Mouse (Mus musculus): ENCODE data around the gene Gm10160. TPM values are rescaled to one million over a fixed set of nuclear protein-coding genes. Genes with fewer than 3 reads are reported as not detected.
"Not testable (repeated sequence)": the region's sequence is repeated elsewhere in the genome, so short reads cannot be mapped to it uniquely, and the experiment has no call there.

The Gm10160 gene
- polyA plus RNA-seq, 1 experiment, result not detected

DNA sequence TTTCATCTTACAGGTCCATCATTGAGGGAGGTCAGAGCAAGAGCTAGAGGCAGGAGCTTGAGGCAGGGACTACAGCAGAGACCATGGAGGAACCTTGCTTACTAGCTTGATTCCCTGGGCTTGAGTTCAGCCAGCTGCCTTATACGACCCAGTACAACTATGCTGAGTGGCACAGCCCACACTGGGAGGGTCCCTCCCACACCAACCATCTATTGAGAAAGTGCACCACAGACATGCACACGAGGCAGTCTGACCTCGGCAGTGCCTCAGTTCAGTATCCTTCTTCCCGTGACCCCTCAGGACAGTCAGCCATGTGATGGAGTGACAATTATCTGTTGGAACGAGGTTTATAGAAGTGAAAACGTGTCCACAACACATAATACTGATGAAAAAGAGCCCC is 15.8 kb downstream of the Gm10160 start:
- Histone ChIP-seq H3K9me3 (peaks cover 3% of the 10 kb centered on the region; the same call in 1 of the 2 replicates), H3K27me3 (replicated peaks) (peaks cover 12% of the 10 kb centered on the region), H3K36me3 (replicated peaks; ENCODE audit: low read length) (no peaks in the 10 kb centered on the region), H3K4me1 (peaks cover 17% of the 10 kb centered on the region), H3K4me3 (replicated peaks) (no peak overlapping the region)
- no peak for TF ChIP-seq GATA1 (IDR thresholded peaks at IDR 0.05; ENCODE audit: borderline replicate concordance, low read length)
- TF ChIP-seq FLI1 (IDR thresholded peaks at IDR 0.05; ENCODE audit: low read length), result no peak

DNA sequence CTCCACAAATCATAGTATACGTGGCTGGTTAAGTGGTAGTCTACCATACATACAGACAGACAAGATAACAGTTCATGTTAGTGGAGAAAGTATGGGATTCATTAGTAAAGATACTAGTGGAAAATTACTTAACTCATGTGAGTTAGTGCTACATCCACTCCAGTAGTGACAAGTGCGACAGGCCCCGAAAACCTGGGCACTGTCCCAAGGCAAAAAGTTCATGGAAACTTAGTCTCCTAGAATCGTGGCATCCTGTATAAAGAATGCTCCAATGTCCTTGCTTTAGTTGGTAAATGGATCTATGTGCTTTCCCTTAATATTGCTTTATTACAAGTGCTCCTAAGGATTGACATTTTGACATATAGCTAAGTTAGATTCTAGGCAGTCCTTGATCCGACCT is 17.8 kb downstream of the Gm10160 start:
- not testable (repeated sequence) for H3K9me3 ChIP-seq; H3K36me3 ChIP-seq (replicated peaks; ENCODE audit: low read length); H3K4me3 ChIP-seq (replicated peaks)
- Histone ChIP-seq H3K4me1 (peaks cover 14% of the 10 kb centered on the region), H3K27me3 (replicated peaks) (peaks cover 12% of the 10 kb centered on the region)

DNA sequence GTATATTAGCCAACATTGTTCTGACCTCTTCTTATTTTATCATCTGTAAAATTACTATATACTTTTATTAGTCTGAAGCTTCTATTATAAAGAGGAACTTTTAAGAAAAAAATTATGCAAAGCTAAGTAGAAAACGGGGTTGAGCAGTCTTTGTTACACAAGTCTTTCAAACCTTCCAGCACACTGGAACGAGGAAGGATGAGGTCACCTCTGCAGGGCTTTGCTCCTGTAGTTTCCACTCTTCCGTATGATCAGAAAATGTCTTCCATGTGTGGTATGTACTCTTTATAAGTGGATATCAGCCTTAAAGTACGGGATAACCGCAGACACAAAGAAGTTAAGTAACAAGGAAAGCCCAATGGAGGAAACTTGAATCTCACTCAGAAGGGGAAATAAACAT is 20.2 kb downstream of the Gm10160 start:
- Histone ChIP-seq H3K27me3 (replicated peaks) (peaks cover 2% of the 10 kb centered on the region), H3K9me3 (peaks cover 3% of the 10 kb centered on the region; the same call in 1 of the 2 replicates), H3K4me3 (replicated peaks) (no peak overlapping the region), H3K36me3 (replicated peaks; ENCODE audit: low read length) (no peaks in the 10 kb centered on the region), H3K4me1 (peaks cover 5% of the 10 kb centered on the region)
- TF ChIP-seq GATA1 (IDR thresholded peaks at IDR 0.05; ENCODE audit: borderline replicate concordance, low read length) (no peak), FLI1 (IDR thresholded peaks at IDR 0.05; ENCODE audit: low read length) (no peak)

DNA sequence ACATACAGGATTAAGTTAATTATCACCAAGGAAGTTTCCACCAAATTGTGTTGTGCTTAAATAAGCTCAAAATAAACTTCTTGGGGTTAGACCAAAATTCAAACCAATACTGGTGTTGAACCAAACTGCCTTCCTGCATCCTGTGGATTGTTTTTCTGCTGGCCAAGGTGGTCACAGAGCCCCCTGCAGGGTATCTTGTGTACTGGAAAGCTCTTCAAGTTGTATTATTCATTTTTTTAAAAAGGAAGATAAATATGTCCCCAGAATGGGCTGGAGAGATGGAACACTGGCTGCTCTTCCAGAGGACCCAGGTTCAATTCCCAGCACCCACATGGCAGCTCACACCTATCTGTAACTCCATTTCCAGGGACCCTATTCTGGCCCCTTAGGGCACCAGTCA is 20.7 kb downstream of the Gm10160 start:
- Histone ChIP-seq H3K9me3 (peaks cover 3% of the 10 kb centered on the region; the same call in 1 of the 2 replicates), H3K4me3 (replicated peaks) (no peak overlapping the region), H3K4me1 (peaks cover 8% of the 10 kb centered on the region), H3K36me3 (replicated peaks; ENCODE audit: low read length) (no peaks in the 10 kb centered on the region), H3K27me3 (replicated peaks) (peaks cover 2% of the 10 kb centered on the region)
- TF ChIP-seq FLI1 (IDR thresholded peaks at IDR 0.05; ENCODE audit: low read length) (no peak), GATA1 (IDR thresholded peaks at IDR 0.05; ENCODE audit: borderline replicate concordance, low read length) (no peak)

DNA sequence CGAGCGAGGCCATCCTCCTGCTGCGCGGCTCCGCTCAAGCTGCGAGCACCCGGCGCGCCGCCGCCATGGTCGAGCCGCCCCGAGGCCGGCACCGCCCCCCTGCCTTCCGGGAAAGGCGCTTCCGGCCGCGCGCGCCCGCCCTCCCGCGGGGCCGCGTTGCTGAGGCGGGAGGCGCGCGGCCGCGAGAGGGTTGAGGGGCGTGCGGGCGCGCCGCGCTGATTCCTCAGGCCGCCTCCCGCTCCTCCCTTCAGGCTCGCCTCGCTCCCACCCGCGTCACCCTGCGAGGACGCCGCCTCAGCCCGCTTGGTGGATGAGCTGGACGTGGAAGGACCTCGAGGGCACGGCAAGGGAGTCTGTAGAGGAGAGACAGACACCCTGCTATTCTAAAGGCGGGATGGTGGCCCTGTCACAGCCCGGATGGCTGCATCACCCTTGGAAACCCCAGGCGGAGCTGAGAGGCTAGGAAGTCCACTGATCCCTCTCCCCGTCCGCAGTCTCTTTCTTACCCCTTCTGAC is 26.2 kb downstream of the Gm10160 start, which contains the start of gene Btbd1:
Gene Btbd1, minus strand, starts transcription at position 53 of the 516 bp plus-strand sequence.
- Histone ChIP-seq H3K4me1 (peaks cover 46% of the 10 kb centered on the region), H3K4me3 (replicated peaks) (peak within 1 kb of the TSS; percentile 97), H3K27me3 (replicated peaks) (no peaks in the 10 kb centered on the region), H3K36me3 (replicated peaks; ENCODE audit: low read length) (peaks cover 5% of the 10 kb centered on the region), H3K9me3 (no peaks in the 10 kb centered on the region)
- TF ChIP-seq GATA1 (IDR thresholded peaks at IDR 0.05; ENCODE audit: borderline replicate concordance, low read length) (no peak), FLI1 (IDR thresholded peaks at IDR 0.05; ENCODE audit: low read length) (no peak)

DNA sequence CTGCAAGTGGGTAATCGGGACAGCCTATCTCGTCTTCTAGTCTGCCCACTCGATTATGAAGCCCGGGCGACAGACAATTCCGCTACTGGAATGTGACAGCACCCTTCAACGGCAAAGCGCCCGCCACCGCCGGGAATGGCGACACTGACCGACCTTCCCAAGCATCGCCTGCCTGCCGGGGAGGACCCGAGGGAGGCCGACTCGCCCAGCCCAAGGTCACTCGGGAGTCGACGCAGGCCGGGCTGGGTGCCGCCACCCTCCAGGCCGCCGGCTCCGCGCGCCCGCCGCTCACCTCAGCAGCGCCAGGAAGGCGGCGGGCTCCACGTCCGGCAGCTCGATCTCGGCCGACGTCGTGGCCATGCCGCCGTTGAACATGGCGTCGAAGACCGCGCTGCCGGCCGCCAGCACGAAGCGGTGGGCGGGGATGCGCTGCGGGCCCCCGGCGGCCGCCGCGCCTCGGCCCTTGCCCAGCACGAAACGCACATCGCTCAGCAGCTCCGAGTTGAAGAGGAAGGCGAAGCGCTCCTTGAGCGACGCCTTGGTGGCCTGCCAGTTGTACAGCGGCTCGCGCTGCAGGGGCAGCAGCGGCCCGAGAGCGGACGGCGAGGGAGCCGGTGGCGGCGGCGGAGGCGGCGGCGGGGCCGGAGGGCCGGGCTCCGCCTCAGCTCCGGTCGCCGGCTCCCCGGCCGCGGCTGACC is 26.8 kb downstream of the Gm10160 start:
- Histone ChIP-seq H3K9me3 (no peaks in the 10 kb centered on the region), H3K36me3 (replicated peaks; ENCODE audit: low read length) (peaks cover 8% of the 10 kb centered on the region), H3K4me1 (peaks cover 49% of the 10 kb centered on the region), H3K4me3 (replicated peaks) (peak overlapping the region; percentile 97), H3K27me3 (replicated peaks) (no peaks in the 10 kb centered on the region)
- TF ChIP-seq GATA1 (IDR thresholded peaks at IDR 0.05; ENCODE audit: borderline replicate concordance, low read length) (no peak), FLI1 (IDR thresholded peaks at IDR 0.05; ENCODE audit: low read length) (no peak)

DNA sequence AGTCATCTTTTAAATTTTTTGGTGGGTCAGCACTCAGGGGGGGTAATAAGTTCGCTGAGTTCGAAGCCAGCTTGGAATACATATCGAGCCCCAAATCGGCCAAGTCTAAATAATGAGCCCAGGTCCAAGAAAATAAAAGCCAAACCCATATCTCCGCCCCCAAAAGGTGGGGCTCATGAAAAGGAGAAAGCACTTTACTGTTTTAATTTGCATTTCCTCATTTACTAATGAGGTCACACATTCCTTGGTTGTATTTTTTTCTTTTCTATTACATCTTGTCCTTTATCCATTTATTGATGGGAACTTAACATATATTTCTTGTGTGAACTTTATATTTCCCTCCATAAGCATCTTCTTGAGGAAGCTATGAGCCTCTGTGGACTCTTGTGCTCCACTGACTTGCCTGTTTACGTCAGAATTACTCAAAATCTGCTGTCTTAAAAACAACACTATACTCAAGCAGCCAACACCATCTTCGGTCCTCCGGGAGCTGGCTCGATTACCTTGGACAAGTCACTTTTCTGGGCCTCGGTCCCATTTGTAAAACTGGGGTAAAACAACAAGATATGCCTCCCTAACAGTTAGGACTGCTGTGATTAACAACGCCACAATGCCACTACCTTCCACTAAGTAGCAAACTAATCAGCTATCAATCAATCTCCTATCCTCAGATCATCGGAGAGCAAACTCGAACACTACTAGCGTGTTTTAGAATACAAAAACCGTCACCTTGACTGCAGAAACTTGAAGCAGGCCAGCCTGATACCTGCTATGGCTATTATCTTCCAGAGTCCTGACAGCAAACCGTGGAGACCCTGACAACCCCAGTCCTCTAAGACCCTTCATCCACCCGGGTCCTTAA is 27.6 kb downstream of the Gm10160 start:
- TF ChIP-seq FLI1 (IDR thresholded peaks at IDR 0.05; ENCODE audit: low read length), result no peak
- no peak for TF ChIP-seq GATA1 (IDR thresholded peaks at IDR 0.05; ENCODE audit: borderline replicate concordance, low read length)
- H3K27me3 ChIP-seq (replicated peaks), result no peaks in the 10 kb centered on the region
- no peaks in the 10 kb centered on the region for H3K9me3 ChIP-seq
- peaks cover 53% of the 10 kb centered on the region for H3K4me1 ChIP-seq
- peak overlapping the region; percentile 97 for H3K4me3 ChIP-seq (replicated peaks)
- peaks cover 14% of the 10 kb centered on the region for H3K36me3 ChIP-seq (replicated peaks; ENCODE audit: low read length)

DNA sequence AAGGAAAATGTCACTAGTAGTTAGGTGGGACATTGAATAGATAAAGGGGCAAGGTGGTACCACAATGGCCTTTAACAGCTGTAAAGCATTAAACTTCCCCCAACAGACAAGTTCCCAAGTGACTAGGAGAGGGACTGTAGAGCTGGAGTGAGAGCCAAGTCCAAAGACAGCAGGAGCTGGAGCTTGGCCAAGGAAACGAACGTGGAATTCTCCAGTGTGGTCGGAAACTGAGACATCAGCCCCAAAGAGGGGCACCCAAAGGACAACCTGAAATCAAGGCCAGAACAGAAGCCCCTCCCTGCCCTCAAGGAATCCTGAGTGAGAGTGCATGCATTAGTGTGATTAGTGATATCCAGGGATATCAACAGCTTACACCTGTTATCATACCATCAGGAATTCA is 30.2 kb downstream of the Gm10160 start:
- no peaks in the 10 kb centered on the region for H3K9me3 ChIP-seq
- peaks cover 14% of the 10 kb centered on the region for H3K36me3 ChIP-seq (replicated peaks; ENCODE audit: low read length)
- no peak for TF ChIP-seq GATA1 (IDR thresholded peaks at IDR 0.05; ENCODE audit: borderline replicate concordance, low read length)
- TF ChIP-seq FLI1 (IDR thresholded peaks at IDR 0.05; ENCODE audit: low read length), result no peak
- H3K27me3 ChIP-seq (replicated peaks), result no peaks in the 10 kb centered on the region
- peaks cover 53% of the 10 kb centered on the region for H3K4me1 ChIP-seq
- no peak overlapping the region for H3K4me3 ChIP-seq (replicated peaks)

DNA sequence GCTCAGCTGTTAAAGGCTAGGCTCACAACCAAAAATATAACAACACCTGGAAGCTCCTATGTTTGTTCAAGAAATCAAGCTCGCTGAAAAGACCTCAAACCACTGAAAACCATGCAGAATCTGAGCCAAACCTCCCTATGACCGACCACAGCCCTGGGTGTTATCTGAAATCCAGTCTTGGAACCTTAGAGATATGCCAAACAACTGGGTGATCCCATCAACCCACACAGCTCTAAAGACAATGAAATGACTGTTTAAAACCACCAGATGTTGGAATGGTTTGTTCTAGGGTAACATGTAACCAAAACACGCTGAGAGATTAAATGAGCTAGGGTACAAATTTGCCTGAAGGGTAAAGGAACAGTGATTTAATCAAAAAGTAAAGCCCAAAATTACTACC is 30.7 kb downstream of the Gm10160 start:
- Histone ChIP-seq H3K27me3 (replicated peaks) (no peaks in the 10 kb centered on the region), H3K4me3 (replicated peaks) (no peak overlapping the region), H3K36me3 (replicated peaks; ENCODE audit: low read length) (peaks cover 14% of the 10 kb centered on the region), H3K9me3 (no peaks in the 10 kb centered on the region), H3K4me1 (peaks cover 49% of the 10 kb centered on the region)
- no peak for TF ChIP-seq GATA1 (IDR thresholded peaks at IDR 0.05; ENCODE audit: borderline replicate concordance, low read length)
- TF ChIP-seq FLI1 (IDR thresholded peaks at IDR 0.05; ENCODE audit: low read length), result no peak

DNA sequence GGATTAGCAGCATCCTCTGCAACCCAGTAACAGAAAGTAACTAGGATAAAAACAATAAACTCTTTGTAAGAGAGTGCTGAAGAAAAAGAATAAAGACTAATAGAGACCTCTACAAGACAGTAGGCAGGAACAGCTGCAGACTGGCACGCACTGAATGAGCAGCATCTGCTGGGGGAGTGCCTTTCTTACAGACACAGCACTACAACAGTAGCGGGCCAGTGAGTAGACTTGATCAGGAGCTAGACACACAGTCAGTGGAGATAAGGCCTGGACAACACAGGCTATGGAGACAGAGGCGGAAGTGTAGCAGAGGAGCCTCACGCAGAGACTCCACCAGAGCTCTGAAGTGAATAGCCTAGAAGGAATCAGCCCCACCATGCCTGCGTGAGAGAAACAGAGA is 49.5 kb downstream of the Gm10160 start:
- no peaks in the 10 kb centered on the region for H3K27me3 ChIP-seq (replicated peaks)
- no peak overlapping the region for H3K4me3 ChIP-seq (replicated peaks)
- TF ChIP-seq GATA1 (IDR thresholded peaks at IDR 0.05; ENCODE audit: borderline replicate concordance, low read length) (no peak), FLI1 (IDR thresholded peaks at IDR 0.05; ENCODE audit: low read length) (no peak)
- peaks cover 17% of the 10 kb centered on the region for H3K4me1 ChIP-seq
- peaks cover 65% of the 10 kb centered on the region for H3K36me3 ChIP-seq (replicated peaks; ENCODE audit: low read length)
- no peaks in the 10 kb centered on the region for H3K9me3 ChIP-seq

Other genes starting within 250 kb of the Gm10160 start
- 1.3 and 4.4 TPM in 2 replicates for gene Homer2, start 148.3 kb downstream of the Gm10160 start, polyA plus RNA-seq (2012; ENCODE audit: insufficient read depth, low replicate concordance)
- gene Ramac, start 92.9 kb downstream of the Gm10160 start, polyA plus RNA-seq (2012; ENCODE audit: insufficient read depth, low replicate concordance), result 2.4 and 17.2 TPM in 2 replicates
- gene 3110040N11Rik, start 66.3 kb downstream of the Gm10160 start, polyA plus RNA-seq (2012; ENCODE audit: insufficient read depth, low replicate concordance), result 33.8 TPM in 1 of 2 replicates, not detected in the other
- gene Btbd1, start 26.4 kb downstream of the Gm10160 start, polyA plus RNA-seq (2012; ENCODE audit: insufficient read depth, low replicate concordance), result 5.8 and 7.3 TPM in 2 replicates
- 4.9 and 15.9 TPM in 2 replicates for gene Tm6sf1, start 3.2 kb upstream of the Gm10160 start, polyA plus RNA-seq (2012; ENCODE audit: insufficient read depth, low replicate concordance)
- 0.57 TPM in 1 of 2 replicates, not detected in the other for gene Hdgfl3, start 78.7 kb upstream of the Gm10160 start, polyA plus RNA-seq (2012; ENCODE audit: insufficient read depth, low replicate concordance)
- gene Bnc1, start 136.5 kb upstream of the Gm10160 start, polyA plus RNA-seq (2012; ENCODE audit: insufficient read depth, low replicate concordance), result not detected in 2 replicates

Measured in megakaryocyte, embryonic 14.5 days (primary cell).